Mouse (Mus musculus): ENCODE measurements around the gene Tomm7. TPM values are rescaled to one million over a fixed set of nuclear protein-coding genes. Genes with fewer than 3 reads are reported as not detected.
"Not testable (repeated sequence)": the region's sequence is repeated elsewhere in the genome, so short reads cannot be mapped to it uniquely, and the experiment has no call there.

Gene Tomm7
- polyA plus RNA-seq, 1 experiment: 0.81 TPM

GRCm38 (mm10) chr5:23857189-23857588 lies 13.2 kb upstream of the Tomm7 start:
- H3K36me3 ChIP-seq (ENCODE audit: control insufficient read depth): peaks cover 53% of the 10 kb centered on the region

GRCm38 (mm10) chr5:23856164-23856563 lies 12.2 kb upstream of the Tomm7 start:
- Histone ChIP-seq H3K4me1 (ENCODE audit: control insufficient read depth) (peaks cover 2% of the 10 kb centered on the region; the same call in 1 of the 2 replicates), H3K4me3 (replicated peaks) (no peak overlapping the region), H3K36me3 (ENCODE audit: control insufficient read depth) (peaks cover 55% of the 10 kb centered on the region), H3K27me3 (ENCODE audit: control insufficient read depth) (no peaks in the 10 kb centered on the region), H3K9me3 (ENCODE audit: control insufficient read depth, low read length) (no peaks in the 10 kb centered on the region)
- no peak for TF ChIP-seq TAL1 (IDR thresholded peaks at IDR 0.05; ENCODE audit: low read length)

More at GRCm38 (mm10) chr5:23857189-23857588, 13.2 kb upstream of the Tomm7 start:
- TF ChIP-seq GATA1 (IDR thresholded peaks at IDR 0.05; ENCODE audit: low read length) (no peak), TAL1 (IDR thresholded peaks at IDR 0.05; ENCODE audit: low read length) (no peak)
- no peaks in the 10 kb centered on the region for H3K9me3 ChIP-seq (ENCODE audit: control insufficient read depth, low read length)
- H3K4me3 ChIP-seq (replicated peaks): no peak overlapping the region
- H3K27me3 ChIP-seq (ENCODE audit: control insufficient read depth): no peaks in the 10 kb centered on the region
- H3K4me1 ChIP-seq (ENCODE audit: control insufficient read depth): peaks cover under 1% of the 10 kb centered on the region; the same call in 1 of the 2 replicates

DNA sequence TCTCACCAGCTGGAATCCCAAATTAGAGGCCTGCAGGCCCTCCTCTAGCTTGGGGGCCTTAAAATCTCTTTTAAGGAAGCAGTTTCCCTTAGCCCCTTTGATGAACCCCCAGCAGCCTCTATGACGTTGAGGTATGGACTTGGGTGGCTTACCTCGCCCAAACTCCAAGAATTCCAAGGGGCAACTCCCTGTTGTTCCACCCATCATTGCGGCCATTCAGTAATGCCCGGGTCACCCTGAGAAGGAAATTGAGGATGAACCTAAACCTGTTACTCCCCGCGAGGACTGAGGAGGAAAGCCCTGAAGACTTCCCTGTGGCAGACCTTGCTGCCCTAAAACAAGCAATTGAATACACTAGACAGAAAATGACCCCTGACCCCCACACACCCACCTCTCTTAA lies 11.5 kb upstream of the Tomm7 start:
- Histone ChIP-seq H3K4me3 (replicated peaks) (no peak overlapping the region), H3K27me3 (ENCODE audit: control insufficient read depth) (no peaks in the 10 kb centered on the region), H3K9me3 (ENCODE audit: control insufficient read depth, low read length) (no peaks in the 10 kb centered on the region), H3K36me3 (ENCODE audit: control insufficient read depth) (peaks cover 55% of the 10 kb centered on the region), H3K4me1 (ENCODE audit: control insufficient read depth) (peaks cover 8% of the 10 kb centered on the region)
- TF ChIP-seq TAL1 (IDR thresholded peaks at IDR 0.05; ENCODE audit: low read length): no peak
- no peak for TF ChIP-seq GATA1 (IDR thresholded peaks at IDR 0.05; ENCODE audit: low read length)

GRCm38 (mm10) chr5:23852916-23853315 lies 9.0 kb upstream of the Tomm7 start:
- H3K4me1 ChIP-seq (ENCODE audit: control insufficient read depth); H3K27me3 ChIP-seq (ENCODE audit: control insufficient read depth); H3K4me3 ChIP-seq (replicated peaks); H3K9me3 ChIP-seq (ENCODE audit: control insufficient read depth, low read length): not testable (repeated sequence)
- peaks cover 53% of the 10 kb centered on the region for H3K36me3 ChIP-seq (ENCODE audit: control insufficient read depth)

DNA sequence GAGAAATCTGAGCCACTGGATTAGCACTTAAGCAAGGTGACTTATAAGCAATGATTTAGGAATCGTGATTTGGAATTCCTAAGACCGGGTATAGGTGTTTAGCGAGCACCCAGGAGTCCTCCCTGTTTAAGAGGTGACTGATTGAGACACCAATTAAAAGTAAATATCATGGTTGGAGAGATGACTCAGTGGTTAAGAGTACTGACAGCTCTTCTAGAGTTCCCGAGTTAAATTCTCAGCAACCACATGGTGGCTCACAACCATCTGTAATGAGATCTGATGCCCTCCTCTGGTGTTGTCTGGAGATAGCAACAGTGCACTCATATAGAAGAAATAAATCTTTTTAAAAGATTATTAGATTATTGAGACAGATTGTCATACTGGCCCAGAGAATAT lies 7.2 kb upstream of the Tomm7 start:
- peaks cover 39% of the 10 kb centered on the region for H3K36me3 ChIP-seq (ENCODE audit: control insufficient read depth)
- not testable (repeated sequence) for H3K27me3 ChIP-seq (ENCODE audit: control insufficient read depth); H3K9me3 ChIP-seq (ENCODE audit: control insufficient read depth, low read length); H3K4me1 ChIP-seq (ENCODE audit: control insufficient read depth)
- H3K4me3 ChIP-seq (replicated peaks): peak overlapping the region; percentile 68

DNA sequence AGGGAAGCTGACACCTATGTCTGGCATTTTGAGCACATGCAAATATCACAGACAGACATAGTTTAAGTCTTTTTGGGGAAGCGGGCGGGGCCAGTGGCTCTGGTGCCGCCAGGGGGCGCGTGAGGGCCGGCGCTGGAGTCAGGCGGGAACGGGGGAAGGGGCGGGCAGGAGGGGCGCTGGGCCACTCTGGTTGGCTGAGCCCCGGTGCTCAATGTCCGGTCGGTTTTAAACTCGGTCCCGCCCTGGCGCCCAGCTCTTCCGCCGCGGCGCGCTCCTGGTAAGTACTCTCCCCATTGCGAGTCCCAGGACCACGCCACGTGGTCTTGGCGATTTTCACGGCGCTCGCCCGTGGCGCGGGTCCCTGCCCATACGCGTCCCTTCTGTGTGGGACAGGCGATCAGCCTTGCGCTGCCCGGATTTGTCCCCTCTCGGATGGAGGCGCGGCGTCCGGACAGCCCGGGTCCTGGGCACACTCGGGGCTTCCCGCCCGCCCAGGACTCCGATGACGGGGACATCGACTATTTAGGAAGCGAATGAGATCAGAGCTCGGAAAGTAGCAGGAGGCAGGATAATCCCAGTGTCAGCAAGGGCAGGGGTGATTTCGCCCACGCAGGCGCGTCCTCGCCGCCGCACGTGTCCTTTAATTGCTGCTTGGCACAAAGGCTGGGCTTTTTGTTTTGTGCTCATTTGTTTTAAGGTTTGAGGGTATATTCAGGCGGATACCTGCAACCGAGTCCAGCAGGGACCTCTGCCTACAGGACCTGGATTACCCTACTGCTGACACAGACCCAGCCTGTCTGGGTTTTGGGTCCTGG lies 6.6 kb upstream of the Tomm7 start:
- TF ChIP-seq TAL1 (IDR thresholded peaks at IDR 0.05; ENCODE audit: low read length) (no peak), GATA1 (IDR thresholded peaks at IDR 0.05; ENCODE audit: low read length) (no peak)
- peaks cover 33% of the 10 kb centered on the region for H3K36me3 ChIP-seq (ENCODE audit: control insufficient read depth)
- peaks cover 9% of the 10 kb centered on the region for H3K4me1 ChIP-seq (ENCODE audit: control insufficient read depth)
- no peaks in the 10 kb centered on the region for H3K9me3 ChIP-seq (ENCODE audit: control insufficient read depth, low read length)
- H3K4me3 ChIP-seq (replicated peaks): peak overlapping the region; percentile 68
- H3K27me3 ChIP-seq (ENCODE audit: control insufficient read depth): peaks cover 9% of the 10 kb centered on the region

GRCm38 (mm10) chr5:23845141-23845540 lies 1.2 kb upstream of the Tomm7 start:
- Histone ChIP-seq H3K4me1 (ENCODE audit: control insufficient read depth) (peaks cover 16% of the 10 kb centered on the region), H3K4me3 (replicated peaks) (no peak overlapping the region), H3K9me3 (ENCODE audit: control insufficient read depth, low read length) (no peaks in the 10 kb centered on the region), H3K36me3 (ENCODE audit: control insufficient read depth) (peaks cover 13% of the 10 kb centered on the region), H3K27me3 (ENCODE audit: control insufficient read depth) (peaks cover 9% of the 10 kb centered on the region)
- no peak for TF ChIP-seq GATA1 (IDR thresholded peaks at IDR 0.05; ENCODE audit: low read length)
- no peak for TF ChIP-seq TAL1 (IDR thresholded peaks at IDR 0.05; ENCODE audit: low read length)

GRCm38 (mm10) chr5:23844531-23844841 lies 525 bp upstream of the Tomm7 start:
- no peak for TF ChIP-seq TAL1 (IDR thresholded peaks at IDR 0.05; ENCODE audit: low read length)
- Histone ChIP-seq H3K4me1 (ENCODE audit: control insufficient read depth) (peaks cover 16% of the 10 kb centered on the region), H3K4me3 (replicated peaks) (peak overlapping the region; percentile 82), H3K36me3 (ENCODE audit: control insufficient read depth) (peaks cover 18% of the 10 kb centered on the region), H3K9me3 (ENCODE audit: control insufficient read depth, low read length) (no peaks in the 10 kb centered on the region), H3K27me3 (ENCODE audit: control insufficient read depth) (peaks cover 9% of the 10 kb centered on the region)

DNA sequence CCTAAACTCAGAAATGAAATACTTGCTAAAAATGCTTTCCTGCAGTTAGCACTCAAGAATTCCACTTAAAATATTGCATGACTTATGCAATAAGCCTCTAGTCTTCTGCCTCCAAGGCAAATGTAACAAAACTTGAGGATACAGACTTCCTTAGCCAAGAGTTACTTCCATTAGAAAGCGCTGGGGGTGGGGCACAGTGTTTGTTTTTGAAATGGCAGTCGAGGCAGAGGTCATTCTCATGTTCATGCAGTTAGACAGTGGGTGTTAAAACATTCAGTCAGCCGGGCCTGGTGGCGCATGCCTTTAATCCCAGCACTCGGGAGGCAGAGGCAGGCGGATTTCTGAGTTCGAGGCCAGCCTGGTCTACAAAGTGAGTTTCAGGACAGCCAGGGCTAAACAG lies 5.8 kb downstream of the Tomm7 start:
- TF ChIP-seq GATA1 (IDR thresholded peaks at IDR 0.05; ENCODE audit: low read length): no peak
- no peak for TF ChIP-seq TAL1 (IDR thresholded peaks at IDR 0.05; ENCODE audit: low read length)
- Histone ChIP-seq H3K9me3 (ENCODE audit: control insufficient read depth, low read length) (no peaks in the 10 kb centered on the region), H3K4me1 (ENCODE audit: control insufficient read depth) (peaks cover 10% of the 10 kb centered on the region), H3K4me3 (replicated peaks) (no peak overlapping the region), H3K27me3 (ENCODE audit: control insufficient read depth) (peaks cover under 1% of the 10 kb centered on the region; the same call in 1 of the 2 replicates), H3K36me3 (ENCODE audit: control insufficient read depth) (peaks cover 30% of the 10 kb centered on the region)

- H3K4me3 ChIP-seq (replicated peaks); H3K9me3 ChIP-seq (ENCODE audit: control insufficient read depth, low read length); H3K4me1 ChIP-seq (ENCODE audit: control insufficient read depth): not testable (repeated sequence)
- Histone ChIP-seq H3K27me3 (ENCODE audit: control insufficient read depth) (peaks cover 17% of the 10 kb centered on the region), H3K36me3 (ENCODE audit: control insufficient read depth) (peaks cover 18% of the 10 kb centered on the region)
These were observed 8.3 kb downstream of the Tomm7 start for GRCm38 (mm10) chr5:23835691-23836090.

All from erythroblast, embryonic 14.5 days (primary cell).